Mouse (Mus musculus) cerebellum, adult 11 months (tissue): ENCODE measurements around the gene Ndrg2.
"Not testable (repeated sequence)": the region's sequence is repeated elsewhere in the genome, so short reads cannot be mapped to it uniquely, and the experiment has no call there.

ENCODE experiments used
- DNase-seq: peaks from one replicate; pipeline ENCODE4 v3.0.0; 2022

The Ndrg2 gene

GRCm38 (mm10) chr14:51863603-51864002 is 50.4 kb downstream of the Ndrg2 start:
- DNase-seq = not testable (repeated sequence)

GRCm38 (mm10) chr14:51855280-51855679 is 58.7 kb downstream of the Ndrg2 start:
- not testable (repeated sequence) for DNase-seq
